17 mouse cellular contexts compared by ENCODE assay signal in the genomic region with DNA sequence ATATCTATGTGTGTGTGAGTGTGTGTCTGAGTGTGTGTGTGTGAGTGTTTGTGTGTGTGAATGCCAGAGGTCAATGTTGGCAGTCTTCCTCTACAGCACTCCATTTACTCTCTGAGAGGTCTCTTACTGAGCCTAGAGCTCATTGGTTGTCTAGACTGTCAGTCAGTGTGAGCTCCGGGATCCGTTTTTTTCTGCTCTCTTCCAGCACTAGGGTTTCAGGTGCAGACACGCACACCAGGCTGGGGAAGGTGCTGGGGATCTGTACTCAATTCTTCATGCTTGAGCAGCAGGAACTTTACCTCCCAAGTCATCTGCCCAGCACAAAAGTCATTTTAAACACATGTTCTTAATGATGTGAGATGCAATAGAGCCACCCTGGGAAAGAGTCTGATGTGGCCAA. TPM values are rescaled to one million over a fixed set of nuclear protein-coding genes. Genes with fewer than 3 reads are reported as not detected.
DNase-seq lines count a peak whose midpoint lies in the region; TF ChIP-seq lines count a peak whose summit lies in the region.
"Had no signal": no experiment of that assay in that cellular context is flagged by ENCODE, and none has a peak within 500 bp of the region (broad histone marks: within the 10 kb centered on the region; RNA-seq: fewer than 3 reads in every experiment).

No protein-coding gene starts in this region.

- no peak for TF ChIP-seq CTCF in kidney, adult 2 months (conservative IDR thresholded peaks at IDR 0.05; ENCODE audit: insufficient read depth, insufficient read length, low read depth, low read length)

- no peaks in the 10 kb centered on the region for H3K36me3 ChIP-seq in kidney, adult 2 months (ENCODE audit: control insufficient read depth, insufficient read depth, low read length)
- H3K36me3 ChIP-seq: forebrain, embryonic 15.5 days; heart, embryonic 13.5 days; hindbrain, embryonic 15.5 days had no signal

- peak; percentile 32 for DNase-seq in kidney, adult 2 months
- DNase-seq in kidney, adult 8-10 months = no peak
- DNase-seq in retina, postnatal 1 day = peak; percentile 30
- no peak for DNase-seq in retina, embryonic 14.5 days (ENCODE audit: low spot score)
- peak; percentile 30 for DNase-seq in ZHBTc4 (ENCODE audit: low read depth, low spot score)
- no peak for DNase-seq in heart, adult 8-10 months (ENCODE audit: low spot score)
- DNase-seq: adrenal gland, adult 2 months; adrenal gland, postnatal 25 days; cerebellum, adult 18-20 months; cerebellum, adult 9-11 months; cerebellum, postnatal 36 days; heart, adult 2 months; heart, postnatal 36 days had no signal

- H3K4me1 ChIP-seq in kidney, adult 2 months (ENCODE audit: control insufficient read depth, insufficient read depth, low read length) = peaks cover 3% of the 10 kb centered on the region; the same call in 1 of the 2 replicates
- H3K4me1 ChIP-seq: forebrain, embryonic 15.5 days; heart, embryonic 13.5 days; hindbrain, embryonic 15.5 days had no signal

- 48% methylated on average over 3 of the region's 3 CpGs for WGBS in kidney, adult 2 months

- H3K27me3 ChIP-seq in kidney, adult 2 months (replicated peaks; ENCODE audit: control insufficient read depth, insufficient read depth, low read length) = no peaks in the 10 kb centered on the region
- H3K27me3 ChIP-seq: CH12.LX; forebrain, embryonic 15.5 days; heart, embryonic 13.5 days; hindbrain, embryonic 15.5 days had no signal

- no peak overlapping the region for H3K27ac ChIP-seq in kidney, adult 2 months (ENCODE audit: insufficient read depth, low read depth, low read length)
- H3K27ac ChIP-seq: forebrain, embryonic 15.5 days; heart, adult 2 months; heart, embryonic 13.5 days; hindbrain, embryonic 15.5 days had no signal

- H3K4me3 ChIP-seq in kidney, adult 2 months (ENCODE audit: insufficient read depth, low read depth, low read length) = no peak overlapping the region
- H3K4me3 ChIP-seq: forebrain, embryonic 15.5 days; heart, adult 2 months; heart, embryonic 13.5 days; hindbrain, embryonic 15.5 days had no signal

- TF ChIP-seq POLR2A in kidney, adult 2 months (IDR thresholded peaks at IDR 0.05; ENCODE audit: low read depth, low read length) = no peak

RNA-seq across cellular contexts. Expression of a gene that starts 23.1 kb away (rescaled TPM):
- polyA plus RNA-seq in kidney, adult 2 months (2012; rRNA removed) = 5.5 and 6.9 TPM in 2 replicates
- total RNA-seq in heart, adult 8-10 months (2022) = 1 to 10 TPM; 6.2 to 9.8 (median 7.3) TPM

Comparison
In these comparisons a context has a peak if more than half of its experiments do, and no peak if none do; other contexts are left out.
1. DNase-seq: peak in kidney, adult 2 months (single experiment), retina, postnatal 1 day (single experiment) and ZHBTc4 (single experiment); none in kidney, adult 8-10 months (0 of 2), retina, embryonic 14.5 days (single experiment) and heart, adult 8-10 months (single experiment).